Comparison of ENCODE assay signal across 17 mouse cellular contexts in the genomic region with DNA sequence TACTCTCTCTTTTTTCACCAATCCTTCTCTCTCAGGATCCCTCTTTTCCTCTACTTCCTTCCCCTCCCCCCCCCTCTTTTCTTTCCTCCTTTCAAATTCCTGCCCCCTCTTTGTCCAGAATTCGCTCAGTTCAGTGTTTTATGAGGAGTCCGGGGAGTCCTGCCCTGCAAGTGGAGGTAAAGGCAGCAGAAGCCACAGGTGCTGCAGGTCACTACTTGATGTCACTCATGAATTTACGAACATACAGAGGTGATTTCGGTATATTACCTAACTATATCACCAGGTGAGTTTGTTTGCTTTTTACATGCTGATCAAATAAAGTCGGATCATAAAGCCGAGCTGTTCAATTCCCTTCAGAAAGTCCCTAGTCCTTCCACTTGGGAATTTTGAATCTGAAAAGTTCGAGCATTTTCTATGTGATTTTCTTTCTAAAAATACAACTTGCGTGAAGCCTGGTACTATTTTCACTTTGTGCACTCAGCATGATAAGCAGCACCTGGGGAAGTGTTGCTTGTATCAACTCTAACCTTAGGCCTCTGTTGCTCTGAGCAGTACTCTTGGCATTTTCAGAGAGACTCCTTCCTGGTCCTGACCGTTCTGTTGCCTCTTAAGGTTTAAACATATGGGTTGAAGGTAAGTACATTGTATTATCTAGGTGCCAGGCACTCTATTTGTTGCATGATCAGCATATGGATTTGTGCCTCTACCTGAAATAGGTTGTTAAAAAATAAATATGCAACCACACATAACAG.
"Had no signal": no experiment of that assay in that cellular context is flagged by ENCODE, and none has a peak within 500 bp of the region (broad histone marks: within the 10 kb centered on the region; RNA-seq: fewer than 3 reads in every experiment).

No protein-coding gene starts in this region.

- H3K4me2 ChIP-seq: lung, embryonic 14.5 days; midbrain, embryonic 11.5 days; midbrain, embryonic 13.5 days; midbrain, embryonic 15.5 days; neural tube, embryonic 13.5 days; neural tube, embryonic 15.5 days had no signal

- H3K4me1 ChIP-seq: midbrain, embryonic 13.5 days; midbrain, embryonic 15.5 days; neural tube, embryonic 13.5 days; neural tube, embryonic 15.5 days had no signal

- H3K9me3 ChIP-seq: midbrain, embryonic 13.5 days; midbrain, embryonic 15.5 days; neural tube, embryonic 13.5 days; neural tube, embryonic 15.5 days had no signal

- DNase-seq: lung, adult 18-20 months; lung, embryonic 14.5 days; lung, postnatal 10 days; lung, postnatal 4 days; retina, postnatal 1 day; right cerebral cortex, adult 18-20 months; right cerebral cortex, postnatal 25 days; right cerebral cortex, postnatal 4 days; spleen, adult 18-20 months; thymus, adult 2 months; thymus, postnatal 25 days; thymus, postnatal 4 days had no signal

- H3K27ac ChIP-seq: midbrain, embryonic 13.5 days; midbrain, embryonic 15.5 days; neural tube, embryonic 13.5 days; neural tube, embryonic 15.5 days had no signal

- H3K4me3 ChIP-seq: midbrain, embryonic 13.5 days; midbrain, embryonic 15.5 days; neural tube, embryonic 13.5 days; neural tube, embryonic 15.5 days had no signal

- H3K9ac ChIP-seq: lung, embryonic 14.5 days; midbrain, embryonic 13.5 days; midbrain, embryonic 15.5 days; neural tube, embryonic 13.5 days; neural tube, embryonic 15.5 days had no signal

- H3K36me3 ChIP-seq: midbrain, embryonic 13.5 days; midbrain, embryonic 15.5 days; neural tube, embryonic 13.5 days; neural tube, embryonic 15.5 days had no signal

- H3K27me3 ChIP-seq: midbrain, embryonic 13.5 days; midbrain, embryonic 15.5 days; neural tube, embryonic 13.5 days; neural tube, embryonic 15.5 days had no signal
